Mouse (Mus musculus) erythroblast, embryonic 14.5 days (primary cell): ENCODE data around the gene Med25.

Source experiments
- GATA1 ChIP-seq: IDR thresholded peaks from 2 replicates; pipeline ENCODE4 v1.6.1; 2012; ENCODE audit warnings: low read length, inconsistent platforms, mixed read lengths
- TAL1 ChIP-seq: IDR thresholded peaks from 3 replicates; pipeline ENCODE4 v1.6.1; 2012; ENCODE audit warnings: low read length, inconsistent platforms, mixed read lengths

DNA sequence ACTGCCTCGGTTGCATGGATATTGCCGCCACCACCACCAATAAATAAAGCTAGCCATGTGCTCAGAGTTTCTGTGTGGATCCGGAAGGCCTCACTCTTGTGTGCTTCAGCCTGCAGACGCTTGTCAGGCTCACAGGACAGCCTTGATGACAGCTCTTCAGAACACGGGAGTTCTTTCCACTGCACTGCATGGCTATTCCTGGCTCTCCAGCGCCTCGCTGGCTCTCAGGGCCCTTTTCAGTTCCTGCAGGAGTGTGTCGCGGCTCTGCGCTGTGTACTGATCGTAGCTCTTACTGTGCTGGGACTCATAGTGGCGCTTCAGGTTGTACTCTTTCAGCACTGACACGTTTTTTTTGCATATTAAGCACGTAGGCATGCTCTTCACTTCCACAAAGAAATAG, 14.7 kb downstream of the Med25 start:
- no peak for TF ChIP-seq GATA1
- no peak for TF ChIP-seq TAL1
